Mouse (Mus musculus): ENCODE results near the gene Acot3. TPM values are rescaled to one million over a fixed set of nuclear protein-coding genes. Genes with fewer than 3 reads are reported as not detected.
"Not testable (repeated sequence)": the region's sequence is repeated elsewhere in the genome, so short reads cannot be mapped to it uniquely, and the experiment has no call there.

Acot3 gene
- polyA plus RNA-seq, 1 experiment, result not detected

GRCm38 (mm10) chr12:84030659-84031332 lies 21.1 kb upstream of the Acot3 start:
- H3K4me3 ChIP-seq (ENCODE audit: insufficient read depth, low read depth, low read length), result no peak overlapping the region
- H3K27ac ChIP-seq (replicated peaks; ENCODE audit: low read depth, low read length), result no peak overlapping the region
- H3K4me1 ChIP-seq (ENCODE audit: control insufficient read depth, insufficient read depth, insufficient read length, low read length), result no peaks in the 10 kb centered on the region; the same call in 1 of the 2 replicates

- H3K27ac ChIP-seq (replicated peaks; ENCODE audit: low read depth, low read length), result no peak overlapping the region
- H3K4me3 ChIP-seq (ENCODE audit: insufficient read depth, low read depth, low read length), result no peak overlapping the region
- H3K4me1 ChIP-seq (ENCODE audit: control insufficient read depth, insufficient read depth, insufficient read length, low read length), result no peaks in the 10 kb centered on the region; the same call in 1 of the 2 replicates
Observed at GRCm38 (mm10) chr12:84032854-84033253, 19.1 kb upstream of the Acot3 start.

- not testable (repeated sequence) for H3K4me3 ChIP-seq (ENCODE audit: insufficient read depth, low read depth, low read length); H3K4me1 ChIP-seq (ENCODE audit: control insufficient read depth, insufficient read depth, insufficient read length, low read length); H3K27ac ChIP-seq (replicated peaks; ENCODE audit: low read depth, low read length)
Observed at GRCm38 (mm10) chr12:84033302-84033701, 18.6 kb upstream of the Acot3 start.

DNA sequence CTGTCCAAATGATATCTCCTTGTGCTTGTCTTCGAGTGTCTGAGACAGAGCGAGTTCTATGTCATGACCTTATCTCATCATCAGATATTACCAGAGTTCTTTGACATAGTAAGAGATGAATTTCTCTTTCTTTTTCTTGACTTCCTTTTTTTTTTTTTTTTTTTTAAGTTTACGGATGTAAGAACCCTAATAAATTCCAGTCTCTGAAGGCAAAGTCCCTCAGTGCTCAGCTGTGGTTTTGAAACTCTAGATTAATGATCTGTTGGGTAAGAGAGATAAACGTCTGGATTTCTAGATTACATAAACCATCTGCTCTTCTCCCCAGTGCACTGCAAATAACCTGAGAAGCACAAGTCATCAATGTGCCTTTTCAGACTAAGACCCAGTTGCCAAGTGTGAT lies 17.8 kb upstream of the Acot3 start:
- Histone ChIP-seq H3K27ac (replicated peaks; ENCODE audit: low read depth, low read length) (no peak overlapping the region), H3K4me3 (ENCODE audit: insufficient read depth, low read depth, low read length) (no peak overlapping the region), H3K4me1 (ENCODE audit: control insufficient read depth, insufficient read depth, insufficient read length, low read length) (no peaks in the 10 kb centered on the region; the same call in 1 of the 2 replicates)

- Histone ChIP-seq H3K27ac (replicated peaks; ENCODE audit: low read depth, low read length) (peak within 1 kb of the TSS; percentile 52), H3K4me3 (ENCODE audit: insufficient read depth, low read depth, low read length) (peak within 1 kb of the TSS; percentile 68)
- not testable (repeated sequence) for H3K4me1 ChIP-seq (ENCODE audit: control insufficient read depth, insufficient read depth, insufficient read length, low read length)
Observed at GRCm38 (mm10) chr12:84038241-84038640, 13.7 kb upstream of the Acot3 start, which contains the start of gene Acot4. Acot4 (plus strand) TSS chr12:84038379.

DNA sequence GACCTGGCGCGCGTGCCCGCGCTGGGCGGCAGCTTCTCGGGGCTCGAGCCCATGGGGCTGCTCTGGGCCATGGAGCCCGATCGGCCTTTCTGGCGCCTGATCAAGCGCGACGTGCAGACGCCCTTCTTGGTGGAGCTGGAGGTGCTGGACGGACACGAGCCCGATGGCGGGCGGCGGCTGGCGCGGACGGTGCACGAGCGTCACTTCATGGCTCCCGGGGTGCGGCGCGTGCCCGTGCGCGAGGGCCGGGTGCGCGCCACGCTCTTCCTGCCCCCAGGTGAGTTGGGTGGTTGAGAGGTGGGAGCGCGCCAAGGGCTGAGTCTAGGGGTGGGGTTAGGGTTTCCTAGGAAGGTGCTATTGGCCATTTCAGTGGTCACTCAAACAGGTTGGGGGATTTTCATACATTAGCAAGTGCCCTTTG lies 13.2 kb upstream of the Acot3 start, which contains the start of gene Gm49366:
TSS of gene Gm49366 (plus strand) at position 245 of the 421 bp plus-strand sequence.
- Histone ChIP-seq H3K27ac (replicated peaks; ENCODE audit: low read depth, low read length) (peak within 1 kb of the TSS; percentile 52), H3K4me3 (ENCODE audit: insufficient read depth, low read depth, low read length) (peak within 1 kb of the TSS; percentile 68)
- H3K4me1 ChIP-seq (ENCODE audit: control insufficient read depth, insufficient read depth, insufficient read length, low read length), result not testable (repeated sequence)

DNA sequence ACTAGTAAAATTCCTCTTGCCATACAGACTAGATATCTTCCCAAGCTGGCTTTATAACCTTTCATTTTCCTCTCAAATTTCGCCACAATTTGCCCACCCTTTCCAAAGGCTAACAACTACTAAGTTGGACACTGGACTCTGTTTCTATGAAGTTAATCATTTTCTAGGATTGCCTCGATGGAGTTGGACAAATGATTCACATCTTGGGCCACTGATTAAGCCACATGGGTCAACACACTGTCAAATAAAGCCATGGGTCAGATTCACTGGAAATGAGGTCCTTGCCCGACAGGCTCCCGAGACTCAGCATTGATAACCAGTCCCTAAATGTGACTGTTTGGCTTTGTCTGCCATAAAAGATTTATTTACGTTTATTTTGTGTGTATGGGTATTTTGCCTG lies 9.7 kb upstream of the Acot3 start:
- H3K27ac ChIP-seq (replicated peaks; ENCODE audit: low read depth, low read length), result no peak overlapping the region
- H3K4me3 ChIP-seq (ENCODE audit: insufficient read depth, low read depth, low read length), result no peak overlapping the region
- no peaks in the 10 kb centered on the region for H3K4me1 ChIP-seq (ENCODE audit: control insufficient read depth, insufficient read depth, insufficient read length, low read length)

GRCm38 (mm10) chr12:84044045-84044444 lies 7.9 kb upstream of the Acot3 start:
- Histone ChIP-seq H3K27ac (replicated peaks; ENCODE audit: low read depth, low read length) (no peak overlapping the region), H3K4me1 (ENCODE audit: control insufficient read depth, insufficient read depth, insufficient read length, low read length) (no peaks in the 10 kb centered on the region), H3K4me3 (ENCODE audit: insufficient read depth, low read depth, low read length) (no peak overlapping the region)

DNA sequence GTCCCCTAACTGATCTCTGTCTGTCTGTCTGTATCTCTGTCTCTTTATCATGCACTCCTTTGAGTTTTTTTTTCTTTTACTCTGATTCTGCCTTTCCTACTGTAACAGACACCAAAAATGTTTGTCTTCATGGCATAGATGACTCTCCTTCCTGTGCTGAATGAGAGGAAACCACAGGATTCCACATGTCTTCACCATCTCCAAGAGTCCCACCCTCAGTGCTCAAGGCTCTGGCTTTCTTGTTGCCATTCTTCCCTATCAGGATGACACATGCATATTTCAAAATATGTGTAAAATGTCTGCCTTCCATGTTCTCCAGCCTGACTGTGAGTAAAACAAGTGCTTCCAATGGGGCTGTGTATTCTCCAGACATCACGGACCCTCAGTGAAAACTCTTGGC lies 5.0 kb upstream of the Acot3 start:
- no peak overlapping the region for H3K27ac ChIP-seq (replicated peaks; ENCODE audit: low read depth, low read length)
- H3K4me3 ChIP-seq (ENCODE audit: insufficient read depth, low read depth, low read length), result no peak overlapping the region
- no peaks in the 10 kb centered on the region for H3K4me1 ChIP-seq (ENCODE audit: control insufficient read depth, insufficient read depth, insufficient read length, low read length)

- not testable (repeated sequence) for H3K4me3 ChIP-seq (ENCODE audit: insufficient read depth, low read depth, low read length); H3K27ac ChIP-seq (replicated peaks; ENCODE audit: low read depth, low read length); H3K4me1 ChIP-seq (ENCODE audit: control insufficient read depth, insufficient read depth, insufficient read length, low read length)
Observed at GRCm38 (mm10) chr12:84050744-84051143, 1.2 kb upstream of the Acot3 start.

GRCm38 (mm10) chr12:84052609-84053008 lies 665 bp downstream of the Acot3 start:
- no peak overlapping the region for H3K4me3 ChIP-seq (ENCODE audit: insufficient read depth, low read depth, low read length)
- no peak overlapping the region for H3K27ac ChIP-seq (replicated peaks; ENCODE audit: low read depth, low read length)
- no peaks in the 10 kb centered on the region for H3K4me1 ChIP-seq (ENCODE audit: control insufficient read depth, insufficient read depth, insufficient read length, low read length)

- Histone ChIP-seq H3K4me1 (ENCODE audit: control insufficient read depth, insufficient read depth, insufficient read length, low read length) (no peaks in the 10 kb centered on the region), H3K27ac (replicated peaks; ENCODE audit: low read depth, low read length) (no peak overlapping the region), H3K4me3 (ENCODE audit: insufficient read depth, low read depth, low read length) (peak overlapping the region; percentile 14; the same call in 1 of the 2 replicates)
Observed at GRCm38 (mm10) chr12:84053173-84053572, 1.2 kb downstream of the Acot3 start.

- H3K4me3 ChIP-seq (ENCODE audit: insufficient read depth, low read depth, low read length), result peak overlapping the region; percentile 14; the same call in 1 of the 2 replicates
- H3K4me1 ChIP-seq (ENCODE audit: control insufficient read depth, insufficient read depth, insufficient read length, low read length), result no peaks in the 10 kb centered on the region
- no peak overlapping the region for H3K27ac ChIP-seq (replicated peaks; ENCODE audit: low read depth, low read length)
Observed at GRCm38 (mm10) chr12:84053679-84054391, 1.9 kb downstream of the Acot3 start.

- no peak overlapping the region for H3K4me3 ChIP-seq (ENCODE audit: insufficient read depth, low read depth, low read length)
- H3K27ac ChIP-seq (replicated peaks; ENCODE audit: low read depth, low read length), result no peak overlapping the region
- H3K4me1 ChIP-seq (ENCODE audit: control insufficient read depth, insufficient read depth, insufficient read length, low read length), result no peaks in the 10 kb centered on the region
Observed at GRCm38 (mm10) chr12:84060946-84061345, 9.0 kb downstream of the Acot3 start.

- Histone ChIP-seq H3K27ac (replicated peaks; ENCODE audit: low read depth, low read length) (no peak overlapping the region), H3K4me3 (ENCODE audit: insufficient read depth, low read depth, low read length) (no peak overlapping the region), H3K4me1 (ENCODE audit: control insufficient read depth, insufficient read depth, insufficient read length, low read length) (no peaks in the 10 kb centered on the region)
Observed at GRCm38 (mm10) chr12:84062336-84062735, 10.4 kb downstream of the Acot3 start.

DNA sequence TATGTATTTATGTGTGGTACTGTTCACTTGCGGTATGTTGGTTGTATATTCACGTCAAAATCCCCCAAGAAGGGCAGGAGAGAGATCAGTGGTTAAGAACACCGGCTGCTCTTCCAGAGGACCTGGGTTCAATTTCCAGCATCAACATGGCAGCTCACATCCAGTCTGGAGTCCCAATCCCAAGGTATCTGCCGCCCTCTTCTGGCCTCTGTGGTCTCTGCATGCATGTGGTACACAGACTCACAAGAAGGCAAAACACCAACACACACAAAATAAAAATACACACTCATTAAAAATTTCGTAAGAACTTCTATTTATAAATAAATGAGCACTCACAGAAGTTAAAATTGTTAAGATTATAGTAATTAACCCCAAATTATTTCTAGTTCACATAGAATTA lies 11.3 kb downstream of the Acot3 start:
- H3K4me3 ChIP-seq (ENCODE audit: insufficient read depth, low read depth, low read length), result no peak overlapping the region
- H3K27ac ChIP-seq (replicated peaks; ENCODE audit: low read depth, low read length), result no peak overlapping the region

More for the DNA sequence above, 11.3 kb downstream of the Acot3 start:
- H3K4me1 ChIP-seq (ENCODE audit: control insufficient read depth, insufficient read depth, insufficient read length, low read length), result no peaks in the 10 kb centered on the region

All from brown adipose tissue, adult 24 weeks (tissue).